Mouse (Mus musculus) adrenal gland, postnatal 4 days (tissue): ENCODE measurements around the gene Ranbp10. TPM values are rescaled to one million over a fixed set of nuclear protein-coding genes. Genes with fewer than 3 reads are reported as not detected.

Experiments
- DNase-seq, 2 experiments: peaks; one replicate each; pipeline ENCODE4 v3.0.0; 2021 to 2022; ENCODE audit warnings: low spot score in 2 of 2, mixed read lengths in 2 of 2
- long read RNA-seq, 2 experiments: library from polyadenylated mRNA; stranded (forward); transcript quantifications; one replicate each; pipeline ENCODE4 v2.0.0; 2021
- total RNA-seq, 2 experiments: library from RNA; stranded (reverse); gene quantifications; 2 replicates each; pipeline ENCODE4 v1.2.3; 2021

The Ranbp10 gene
- 10 to 100 TPM; 36.5 to 37.6 TPM for total RNA-seq
- long read RNA-seq, experiment 1, full-length matches to known transcripts = 7 of 23 reads
- long read RNA-seq, experiment 1, partial matches to known transcripts = 5 of 23 reads
- long read RNA-seq, experiment 1, other reads (novel, unspliced or antisense) = 11 of 23 reads
- long read RNA-seq, experiment 2, full-length matches to known transcripts = 4 of 39 reads
- long read RNA-seq, experiment 2, partial matches to known transcripts = 12 of 39 reads
- long read RNA-seq, experiment 2, other reads (novel, unspliced or antisense) = 23 of 39 reads

GRCm38 (mm10) chr8:105826861-105827848, at the start of gene Ranbp10, which contains the start of gene Tsnaxip1:
Gene Ranbp10, minus strand, starts transcription at chr8:105827350.
Gene Tsnaxip1, plus strand, starts transcription at chr8:105827731.
- DNase-seq = peak; percentile 78 to 91

GRCm38 (mm10) chr8:105874301-105874700, 47.2 kb upstream of the Ranbp10 start:
- DNase-seq = no peak

DNA sequence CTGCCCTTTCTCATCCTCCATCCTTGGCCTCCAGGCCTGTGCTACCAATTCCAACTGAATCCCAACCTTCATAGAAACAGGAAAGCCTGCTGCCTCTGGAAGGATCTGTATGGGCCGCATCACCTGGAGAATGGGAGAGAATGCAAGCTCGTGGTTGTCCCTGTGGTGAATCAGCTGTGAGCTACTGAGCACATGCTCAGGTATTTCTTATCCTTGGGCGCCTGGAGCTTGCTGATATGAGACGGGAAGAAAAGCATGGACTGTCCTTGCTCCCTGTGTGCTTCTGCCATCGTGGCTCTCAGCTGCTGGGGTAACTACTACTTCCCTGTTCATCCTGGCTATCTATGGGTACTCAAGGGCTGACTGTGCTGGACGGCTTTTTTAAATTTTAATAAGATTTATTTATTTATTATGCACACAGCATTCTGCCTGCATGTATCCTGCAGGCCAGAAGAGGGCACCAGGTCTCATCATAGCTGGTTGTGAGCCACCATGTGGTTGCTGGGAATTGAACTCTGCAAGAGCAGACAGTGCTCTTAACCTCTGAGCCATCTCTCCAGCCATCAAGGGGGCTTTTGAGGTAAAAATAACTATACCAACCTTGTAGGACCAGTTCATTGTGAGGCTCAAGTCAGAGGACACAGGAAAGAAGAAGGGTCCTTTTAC, 39.3 kb upstream of the Ranbp10 start:
- DNase-seq = no peak

- no peak for DNase-seq
Observed at GRCm38 (mm10) chr8:105861951-105862350, 34.8 kb upstream of the Ranbp10 start.

GRCm38 (mm10) chr8:105860143-105860981, 33.2 kb upstream of the Ranbp10 start, which contains the start of gene Nutf2:
Gene Nutf2, plus strand, starts transcription at chr8:105860580.
- peak; percentile 69 to 93 for DNase-seq

DNA sequence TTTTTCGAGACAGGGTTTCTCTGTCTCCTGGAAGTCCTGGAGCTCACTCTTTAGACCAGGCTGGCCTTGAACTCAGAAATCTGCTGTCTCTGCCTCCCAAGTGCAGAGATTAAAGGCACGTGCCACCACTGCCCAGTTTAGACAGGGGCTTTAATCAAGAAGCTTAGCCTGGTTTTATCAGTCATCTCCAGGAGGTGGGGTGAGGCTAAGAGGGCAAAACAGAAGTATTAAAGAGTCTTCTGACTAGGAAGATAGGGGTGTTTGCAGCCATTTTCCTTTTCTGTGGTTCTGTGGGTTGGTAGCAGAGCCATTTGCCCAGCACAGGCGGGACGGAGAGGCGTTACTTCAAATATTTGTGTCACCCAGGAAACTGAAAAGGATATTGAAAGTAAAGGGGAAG, 32.2 kb upstream of the Ranbp10 start:
- DNase-seq = no peak

DNA sequence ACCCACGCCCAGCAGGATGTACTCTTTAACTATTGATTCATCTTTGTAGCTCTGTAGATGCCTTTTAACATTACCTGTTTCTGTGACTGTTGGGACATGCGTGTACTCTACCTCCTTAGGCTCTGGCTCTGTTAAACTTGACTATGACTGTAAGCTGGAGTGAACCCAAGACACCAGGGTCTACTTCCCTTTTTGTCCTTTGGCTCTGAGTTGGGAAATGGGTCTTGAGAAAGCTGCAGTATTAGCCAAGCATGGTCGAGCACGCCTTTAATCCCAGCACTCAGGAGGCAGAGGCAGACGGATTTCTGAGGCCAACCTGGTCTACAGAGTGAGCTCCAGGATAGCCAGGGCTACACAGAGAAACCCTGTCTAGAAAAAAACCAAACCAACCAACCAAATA, 31.3 kb upstream of the Ranbp10 start:
- no peak for DNase-seq

DNA sequence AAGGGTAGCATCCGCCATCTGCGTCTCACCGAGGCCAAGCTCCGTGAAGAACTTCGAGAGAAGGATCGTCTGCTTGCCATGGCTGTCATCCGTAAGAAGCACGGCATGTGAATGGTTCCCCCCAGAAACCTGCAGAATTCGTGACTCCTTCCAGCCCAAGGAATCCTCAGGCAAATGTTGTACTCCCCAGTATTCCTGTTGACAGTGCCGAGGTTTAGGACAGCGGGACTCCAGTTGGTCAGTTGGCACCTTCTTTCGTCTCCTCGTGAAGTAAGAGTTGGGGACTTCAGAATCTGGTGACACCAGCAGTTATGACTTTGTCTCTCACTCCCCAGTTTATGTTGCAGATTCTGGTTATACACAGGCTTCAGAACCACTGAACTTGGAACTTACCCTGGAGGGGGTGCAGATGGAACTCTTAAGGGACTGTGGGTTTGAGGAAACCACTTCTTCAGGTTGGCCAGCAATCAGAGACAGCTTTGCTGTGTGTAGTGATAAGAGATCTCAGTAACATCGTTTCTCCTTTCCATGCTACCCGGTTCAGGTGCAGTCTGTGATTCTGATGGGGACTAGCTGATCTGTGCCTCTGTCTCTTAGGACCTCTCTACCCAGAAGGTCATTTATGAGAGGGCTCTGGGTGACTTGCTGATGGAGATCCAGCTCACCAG, 29.2 kb upstream of the Ranbp10 start:
- DNase-seq = no peak

- peak in 1 of 2 experiments; percentile 24 for DNase-seq
Observed at GRCm38 (mm10) chr8:105855248-105856167, 28.4 kb upstream of the Ranbp10 start.

- DNase-seq = peak; percentile 64 to 84
Observed at GRCm38 (mm10) chr8:105854715-105855216, 27.6 kb upstream of the Ranbp10 start, which contains the start of gene Thap11. Gene Thap11, plus strand, starts transcription at chr8:105855132.

DNA sequence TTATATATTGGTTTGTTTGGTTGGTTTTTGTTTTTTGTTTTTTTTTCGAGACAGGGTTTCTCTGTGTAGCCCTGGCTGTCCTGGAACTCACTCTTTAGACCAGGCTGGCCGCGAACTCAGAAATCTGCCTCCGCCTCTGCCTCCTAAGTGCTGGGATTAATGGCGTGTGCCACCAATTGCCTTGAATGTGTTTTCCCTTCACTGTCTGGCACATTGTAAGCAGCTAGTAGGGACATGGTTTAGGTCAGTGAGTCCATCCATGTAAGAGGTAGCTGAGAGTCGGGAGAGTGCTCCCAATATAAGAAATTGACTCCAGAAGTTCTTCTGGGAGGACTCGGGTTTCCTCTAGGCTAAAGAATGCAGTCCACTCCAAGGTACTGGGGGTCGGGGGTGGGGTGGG, 27.2 kb upstream of the Ranbp10 start:
- no peak for DNase-seq

- no peak for DNase-seq
Observed at GRCm38 (mm10) chr8:105853178-105853577, 26.0 kb upstream of the Ranbp10 start, which contains the start of gene Cenpt. Gene Cenpt, minus strand, starts transcription at chr8:105853278.

GRCm38 (mm10) chr8:105852146-105852729, 25.1 kb upstream of the Ranbp10 start:
- DNase-seq = no peak

- DNase-seq = peak; percentile 56 to 80
Observed at GRCm38 (mm10) chr8:105851651-105852143, 24.5 kb upstream of the Ranbp10 start.

DNA sequence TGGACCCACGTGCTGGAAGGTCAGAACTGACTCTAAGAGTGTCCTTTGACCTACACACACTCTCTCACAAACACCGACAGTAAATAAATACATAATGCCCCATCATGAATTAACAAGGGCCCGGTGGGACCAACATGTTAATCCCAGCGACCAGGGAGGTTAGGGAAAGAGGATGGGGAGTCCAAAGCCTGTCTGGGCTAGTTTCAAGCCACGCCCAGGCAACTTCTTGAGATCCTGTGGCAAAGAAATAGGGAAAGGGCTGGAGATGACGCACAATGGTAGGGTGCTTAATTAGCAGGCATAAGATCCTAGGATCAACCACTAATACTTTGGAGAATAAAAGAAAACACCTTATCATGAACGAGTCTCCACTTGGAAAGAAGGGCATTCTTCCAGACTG, 23.5 kb upstream of the Ranbp10 start:
- no peak for DNase-seq

DNA sequence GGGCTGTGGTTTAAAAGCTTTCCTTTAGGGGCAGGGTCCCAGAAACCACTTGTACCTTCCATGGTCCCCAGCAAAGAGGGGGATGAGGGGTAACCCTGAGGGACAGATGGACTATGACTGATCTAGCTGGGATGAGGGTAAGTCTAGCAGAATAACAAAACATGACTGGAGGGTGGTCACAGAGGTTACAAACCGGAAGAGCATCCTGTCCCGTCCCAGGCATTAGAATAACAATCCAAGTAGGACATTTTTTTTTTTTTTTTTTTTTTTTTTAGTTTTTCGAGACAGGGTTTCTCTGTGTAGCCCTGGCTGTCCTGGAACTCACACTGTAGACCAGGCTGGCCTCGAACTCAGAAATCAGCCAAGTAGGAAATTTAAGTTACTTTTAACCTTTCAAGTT, 22.9 kb upstream of the Ranbp10 start:
- DNase-seq = no peak

DNA sequence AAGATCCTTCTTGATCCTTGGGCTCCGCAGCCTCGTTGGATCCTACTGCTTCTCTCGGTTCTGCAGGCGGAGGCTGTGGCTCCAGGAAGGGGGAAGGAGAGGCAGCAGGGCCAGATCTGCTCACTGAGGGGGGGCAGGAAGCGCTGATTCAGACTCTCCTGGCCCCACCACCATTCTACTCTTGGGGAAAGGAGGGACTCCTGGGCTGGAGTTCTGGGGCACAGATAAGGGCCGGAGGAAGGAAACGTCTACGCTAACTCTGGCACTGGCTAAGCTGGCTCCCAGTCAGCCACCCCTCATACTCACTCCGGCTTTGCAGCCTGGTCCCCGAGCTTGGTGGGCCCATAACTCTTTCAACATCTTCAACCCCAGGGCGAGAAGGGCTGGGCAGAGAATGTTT, 19.5 kb upstream of the Ranbp10 start:
- no peak for DNase-seq

- DNase-seq = no peak
Observed at GRCm38 (mm10) chr8:105839209-105839608, 12.1 kb upstream of the Ranbp10 start.
